Mouse (Mus musculus): ENCODE data around the gene Npcd. TPM values are rescaled to one million over a fixed set of nuclear protein-coding genes. Genes with fewer than 3 reads are reported as not detected.

Gene Npcd
- polyA plus RNA-seq, 1 experiment from 2014 or later = not detected

DNA sequence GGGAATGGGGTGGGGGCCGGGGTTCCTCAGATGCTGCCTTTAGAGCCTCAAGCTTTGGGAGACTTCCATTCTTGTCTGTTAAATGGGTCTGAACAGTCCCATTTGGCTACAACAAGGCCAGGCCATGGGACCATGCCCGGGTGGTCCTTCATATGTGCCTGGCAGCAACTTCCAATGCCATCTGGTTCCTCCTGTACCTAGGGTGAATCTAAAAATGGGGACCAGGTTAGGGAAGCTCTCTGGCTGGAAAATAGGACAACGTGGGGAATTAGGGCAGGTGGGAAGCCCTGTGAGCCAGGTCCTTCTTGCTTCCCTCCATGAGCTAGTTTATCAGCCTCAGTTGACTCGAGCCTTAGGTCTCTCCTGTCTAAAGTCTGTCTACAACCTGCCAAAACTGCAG lies 23.0 kb downstream of the Npcd start:
- Histone ChIP-seq H3K4me3 (no peak overlapping the region), H3K27ac (no peak overlapping the region), H3K4me1 (no peaks in the 10 kb centered on the region), H3K27me3 (peaks cover 32% of the 10 kb centered on the region), H3K36me3 (no peaks in the 10 kb centered on the region), H3K9me3 (no peaks in the 10 kb centered on the region), H3K9ac (no peak overlapping the region), H3K4me2 (no peak overlapping the region)
- ATAC-seq (ENCODE audit: insufficient number of reproducible peaks, low FRiP score, low TSS enrichment, low read depth) = no peak
- 74% methylated on average over 4 of the region's 4 CpGs for WGBS

DNA sequence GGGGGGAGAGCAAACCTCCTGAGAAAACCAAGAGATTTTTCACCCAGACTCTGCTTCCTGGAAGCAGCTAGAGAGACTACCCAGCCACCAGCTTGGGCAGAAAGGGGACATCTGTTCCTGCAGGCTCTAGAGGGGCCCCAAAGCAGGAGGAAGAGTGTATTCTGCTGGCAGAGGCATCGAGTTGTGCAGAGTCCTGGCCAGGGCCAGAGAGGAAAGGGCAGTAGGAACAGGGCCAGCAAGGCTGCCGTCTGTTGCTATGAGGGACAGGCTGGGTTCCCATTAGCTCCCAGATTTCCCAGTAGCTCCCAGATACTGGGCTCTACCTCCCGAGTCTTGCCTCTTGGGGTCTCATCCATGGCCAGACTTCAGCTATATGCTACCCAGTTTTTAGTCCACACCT lies 24.0 kb downstream of the Npcd start:
- Histone ChIP-seq H3K27ac (no peak overlapping the region), H3K4me3 (no peak overlapping the region), H3K4me1 (peaks cover 1% of the 10 kb centered on the region), H3K4me2 (no peak overlapping the region), H3K36me3 (no peaks in the 10 kb centered on the region), H3K27me3 (peaks cover 42% of the 10 kb centered on the region), H3K9ac (no peak overlapping the region), H3K9me3 (no peaks in the 10 kb centered on the region)
- WGBS = 45% methylated on average over 3 of the region's 3 CpGs
- no peak for ATAC-seq (ENCODE audit: insufficient number of reproducible peaks, low FRiP score, low TSS enrichment, low read depth)

DNA sequence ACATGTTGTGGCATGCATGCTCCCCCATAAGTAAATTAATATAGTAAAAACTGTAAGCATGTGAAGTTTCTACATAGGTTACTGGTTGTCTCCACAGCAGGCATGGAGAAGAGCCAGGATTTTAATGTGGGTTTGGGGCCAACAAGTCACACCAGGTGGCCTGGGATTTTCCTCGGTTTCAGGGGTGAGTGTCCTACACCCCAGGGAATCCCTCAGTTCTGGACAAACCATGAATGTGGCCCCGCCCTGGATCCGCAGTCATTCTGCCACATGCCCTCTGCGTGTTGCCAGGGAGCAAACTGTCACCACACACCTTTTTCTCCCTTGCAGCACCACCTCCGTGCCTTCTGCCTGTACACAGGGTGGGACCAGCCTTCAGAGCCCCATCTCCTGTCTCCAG lies 25.4 kb downstream of the Npcd start:
- H3K9me3 ChIP-seq = no peaks in the 10 kb centered on the region
- H3K36me3 ChIP-seq = no peaks in the 10 kb centered on the region
- 57% methylated on average over 5 of the region's 5 CpGs for WGBS
- peaks cover 56% of the 10 kb centered on the region for H3K27me3 ChIP-seq
- no peak overlapping the region for H3K4me2 ChIP-seq
- no peak overlapping the region for H3K9ac ChIP-seq
- peaks cover 14% of the 10 kb centered on the region for H3K4me1 ChIP-seq
- no peak overlapping the region for H3K27ac ChIP-seq
- ATAC-seq (ENCODE audit: insufficient number of reproducible peaks, low FRiP score, low TSS enrichment, low read depth) = no peak
- no peak overlapping the region for H3K4me3 ChIP-seq

DNA sequence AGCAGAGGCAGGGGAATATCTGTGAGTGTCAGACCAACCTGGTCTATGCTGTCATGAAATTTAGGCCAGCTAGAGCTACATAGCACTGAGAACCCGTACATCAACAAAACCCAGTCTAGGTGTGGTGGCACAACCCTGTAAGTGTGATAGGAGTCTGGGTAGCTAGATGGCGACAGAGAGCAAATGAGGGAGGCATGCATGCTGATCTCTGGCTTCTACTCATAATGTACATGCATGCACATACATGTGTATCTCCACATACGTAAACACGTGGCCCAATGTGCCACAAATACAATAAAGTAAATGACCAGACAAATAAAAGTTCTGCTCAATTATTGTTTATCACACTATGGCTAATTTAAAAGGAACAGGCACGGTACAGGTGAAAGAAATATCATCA lies 25.9 kb downstream of the Npcd start:
- Histone ChIP-seq H3K4me2 (no peak overlapping the region), H3K36me3 (no peaks in the 10 kb centered on the region), H3K27ac (no peak overlapping the region), H3K9me3 (no peaks in the 10 kb centered on the region), H3K4me3 (no peak overlapping the region), H3K9ac (no peak overlapping the region), H3K27me3 (peaks cover 61% of the 10 kb centered on the region), H3K4me1 (peaks cover 19% of the 10 kb centered on the region)
- 32% methylated on average over 5 of the region's 5 CpGs for WGBS
- no peak for ATAC-seq (ENCODE audit: insufficient number of reproducible peaks, low FRiP score, low TSS enrichment, low read depth)

DNA sequence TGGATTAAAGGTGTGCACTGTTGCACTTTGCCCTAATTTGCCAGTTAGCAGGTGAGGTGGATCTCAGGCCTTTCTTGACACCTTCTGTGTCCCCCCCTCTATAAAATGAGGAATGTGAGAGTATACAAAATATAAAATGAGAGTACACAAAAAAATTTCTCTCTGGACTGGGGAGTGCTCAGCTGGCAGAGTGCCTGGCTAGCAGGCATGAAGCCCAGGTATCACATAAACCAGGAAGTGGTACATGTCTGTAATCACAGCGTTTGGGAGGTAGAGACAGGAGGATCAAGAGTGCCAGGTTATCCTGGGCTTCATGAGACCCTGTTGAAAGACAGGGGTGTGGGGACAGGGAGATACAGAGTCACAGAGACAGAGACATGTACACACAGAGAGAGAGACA lies 27.0 kb downstream of the Npcd start:
- H3K27me3 ChIP-seq = peaks cover 71% of the 10 kb centered on the region

DNA sequence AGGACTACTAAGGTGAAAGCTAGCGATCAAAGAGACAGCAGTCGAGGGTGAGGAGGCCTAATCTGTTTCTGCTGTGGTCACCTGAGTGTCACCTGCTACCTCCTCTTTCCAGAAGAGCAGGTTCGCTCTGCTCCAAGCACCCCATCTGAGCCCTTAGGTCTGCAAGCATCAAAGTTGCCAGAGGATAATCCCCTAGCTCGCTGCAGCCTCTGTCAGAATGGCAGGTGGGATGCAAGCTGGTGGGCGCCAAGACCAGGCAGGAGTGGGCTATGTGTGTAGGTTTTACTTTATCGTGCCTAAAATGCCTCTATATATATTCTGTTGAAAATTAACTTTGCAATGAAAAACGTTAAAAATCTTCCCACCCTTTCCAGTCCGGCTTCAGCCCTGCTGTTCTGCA lies 28.8 kb downstream of the Npcd start:
- Histone ChIP-seq H3K9ac (no peak overlapping the region), H3K27me3 (peaks cover 83% of the 10 kb centered on the region), H3K9me3 (no peaks in the 10 kb centered on the region), H3K4me2 (0 out of 2 replicates have a peak overlapping the region, but pooled peaks have one; percentile 95), H3K4me1 (peaks cover 22% of the 10 kb centered on the region), H3K4me3 (peak overlapping the region; percentile 68; the same call in 1 of the 2 replicates), H3K36me3 (no peaks in the 10 kb centered on the region), H3K27ac (no peak overlapping the region)
- 18% methylated on average over 8 of the region's 8 CpGs for WGBS
- no peak for ATAC-seq (ENCODE audit: insufficient number of reproducible peaks, low FRiP score, low TSS enrichment, low read depth)

More for the DNA sequence above, 27.0 kb downstream of the Npcd start:
- H3K36me3 ChIP-seq = no peaks in the 10 kb centered on the region
- no peak overlapping the region for H3K27ac ChIP-seq
- H3K4me1 ChIP-seq = peaks cover 22% of the 10 kb centered on the region
- no peak overlapping the region for H3K4me3 ChIP-seq
- H3K9ac ChIP-seq = no peak overlapping the region
- H3K9me3 ChIP-seq = no peaks in the 10 kb centered on the region
- no peak overlapping the region for H3K4me2 ChIP-seq
- no peak for ATAC-seq (ENCODE audit: insufficient number of reproducible peaks, low FRiP score, low TSS enrichment, low read depth)
- 29% methylated on average over 1 of the region's 1 CpGs for WGBS

DNA sequence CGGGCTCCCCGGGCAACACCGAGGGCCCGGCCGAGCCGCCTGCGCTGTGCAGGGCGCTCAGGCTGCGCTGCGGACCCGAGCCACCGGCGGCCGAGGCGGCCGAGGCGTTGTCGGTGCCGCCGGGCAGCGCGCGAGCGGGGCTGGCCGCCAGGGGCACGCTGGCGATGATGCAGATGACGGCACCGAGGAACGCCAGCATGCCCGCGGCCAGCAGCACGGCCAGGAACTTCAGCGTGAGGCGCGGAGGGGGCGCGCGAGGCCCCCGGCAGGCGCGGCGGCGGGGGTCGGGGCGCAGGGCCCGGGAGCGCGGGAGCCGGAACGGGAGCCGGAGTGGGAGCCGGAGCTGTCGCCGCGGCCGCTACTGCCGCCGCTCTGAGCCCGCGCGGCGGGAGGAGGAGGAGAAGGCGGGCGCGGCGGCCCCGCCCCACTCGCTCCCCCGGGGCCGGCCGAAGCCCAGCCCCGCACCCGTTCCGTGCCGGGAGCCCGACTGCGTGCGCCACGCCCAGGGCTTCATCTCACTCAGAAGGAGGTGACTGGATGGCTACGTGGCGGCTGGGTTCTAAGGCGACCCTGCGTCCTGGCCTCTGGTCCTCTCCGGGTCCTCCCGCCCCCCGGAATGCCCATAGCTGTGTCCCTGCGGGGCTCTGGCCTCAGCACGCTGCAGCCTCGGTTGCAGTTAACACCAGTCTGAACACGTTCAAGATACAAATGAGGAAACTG lies 29.5 kb downstream of the Npcd start, which contains the start of gene Nptxr:
Gene Nptxr (minus strand): TSS at position 415 of the 720 bp plus-strand sequence.
- H3K9ac ChIP-seq = peak within 1 kb of the TSS; percentile 52
- peaks cover 22% of the 10 kb centered on the region for H3K4me1 ChIP-seq
- WGBS = under 1% methylated on average over 58 of the region's 91 CpGs
- peak within 1 kb of the TSS; percentile 68 for H3K4me3 ChIP-seq
- ATAC-seq (ENCODE audit: insufficient number of reproducible peaks, low FRiP score, low TSS enrichment, low read depth) = peak; percentile 72
- H3K4me2 ChIP-seq = peak within 1 kb of the TSS; percentile 95
- no peaks in the 10 kb centered on the region for H3K36me3 ChIP-seq
- peaks cover 87% of the 10 kb centered on the region for H3K27me3 ChIP-seq
- H3K9me3 ChIP-seq = no peaks in the 10 kb centered on the region
- H3K27ac ChIP-seq = no peak within 1 kb of the TSS

DNA sequence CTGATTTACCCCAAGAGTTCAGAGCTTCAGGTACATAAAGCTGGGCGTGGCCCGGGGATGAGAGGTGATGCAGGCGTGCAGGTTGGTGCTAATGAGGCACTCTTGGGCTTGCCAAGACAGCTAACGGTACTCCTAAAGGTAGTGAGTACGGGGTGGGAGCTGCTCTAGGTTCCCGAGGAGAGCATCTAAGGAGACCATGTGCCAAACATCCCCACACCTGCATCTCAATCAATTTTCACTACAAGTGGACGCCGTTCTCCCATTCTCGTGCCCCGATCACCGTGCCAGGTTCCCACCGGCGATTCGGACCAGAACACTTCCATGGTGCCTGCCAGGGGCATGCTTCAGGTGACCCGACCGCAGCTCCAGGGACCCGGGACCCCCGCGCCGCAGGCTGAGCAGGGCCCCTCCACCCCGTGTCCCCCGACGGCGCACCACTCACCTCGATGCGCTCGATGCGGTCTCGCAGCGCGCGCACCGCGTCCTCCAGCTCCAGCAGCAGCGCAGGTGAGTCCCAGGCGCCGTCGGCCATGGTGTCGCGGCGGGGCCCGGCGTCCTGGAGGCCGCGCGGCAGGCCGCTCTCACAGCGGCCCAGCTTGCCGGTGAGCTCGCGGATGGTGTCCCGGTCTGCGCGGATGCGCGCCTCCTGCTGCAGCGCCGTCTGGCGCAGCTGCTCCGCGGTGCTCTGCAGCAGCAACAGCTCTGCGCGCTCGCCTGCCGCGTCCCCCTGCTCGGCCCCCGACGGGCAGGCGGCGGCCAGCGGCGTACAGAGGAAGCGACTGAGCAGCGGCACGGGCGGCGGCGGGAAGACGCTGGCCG lies 30.3 kb downstream of the Npcd start:
- H3K36me3 ChIP-seq = no peaks in the 10 kb centered on the region
- ATAC-seq (ENCODE audit: insufficient number of reproducible peaks, low FRiP score, low TSS enrichment, low read depth) = no peak
- H3K4me2 ChIP-seq = peak overlapping the region; percentile 95
- H3K4me3 ChIP-seq = peak overlapping the region; percentile 68
- H3K27ac ChIP-seq = no peak overlapping the region
- H3K9me3 ChIP-seq = no peaks in the 10 kb centered on the region
- H3K4me1 ChIP-seq = peaks cover 22% of the 10 kb centered on the region
- 4% methylated on average over 81 of the region's 81 CpGs for WGBS
- H3K9ac ChIP-seq = peak overlapping the region; percentile 52
- H3K27me3 ChIP-seq = peaks cover 87% of the 10 kb centered on the region

DNA sequence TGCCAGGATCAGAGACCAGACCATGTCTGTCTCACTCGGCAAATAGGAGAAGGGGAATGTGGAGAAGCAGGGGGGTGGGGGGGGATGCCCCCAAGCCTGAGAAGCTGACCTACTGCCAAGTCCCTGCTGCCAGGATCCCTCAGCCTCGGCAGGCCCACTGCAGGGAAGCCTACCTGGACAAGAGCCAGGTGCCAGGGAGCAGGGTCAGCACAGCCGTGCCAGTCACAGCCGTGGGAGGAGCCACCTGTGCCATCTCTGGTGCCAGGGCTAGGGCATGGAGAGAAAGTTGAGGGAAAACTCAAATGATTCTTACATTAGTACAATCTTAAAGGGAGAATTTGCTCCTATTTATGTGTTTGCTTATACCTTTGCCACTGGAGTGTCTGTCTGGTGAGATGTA lies 31.7 kb downstream of the Npcd start:
- Histone ChIP-seq H3K4me3 (no peak overlapping the region), H3K9me3 (no peaks in the 10 kb centered on the region), H3K4me1 (peaks cover 22% of the 10 kb centered on the region), H3K27ac (no peak overlapping the region), H3K9ac (no peak overlapping the region), H3K4me2 (no peak overlapping the region), H3K27me3 (peaks cover 73% of the 10 kb centered on the region), H3K36me3 (no peaks in the 10 kb centered on the region)
- ATAC-seq (ENCODE audit: insufficient number of reproducible peaks, low FRiP score, low TSS enrichment, low read depth) = no peak
- WGBS = 58% methylated on average over 4 of the region's 4 CpGs

DNA sequence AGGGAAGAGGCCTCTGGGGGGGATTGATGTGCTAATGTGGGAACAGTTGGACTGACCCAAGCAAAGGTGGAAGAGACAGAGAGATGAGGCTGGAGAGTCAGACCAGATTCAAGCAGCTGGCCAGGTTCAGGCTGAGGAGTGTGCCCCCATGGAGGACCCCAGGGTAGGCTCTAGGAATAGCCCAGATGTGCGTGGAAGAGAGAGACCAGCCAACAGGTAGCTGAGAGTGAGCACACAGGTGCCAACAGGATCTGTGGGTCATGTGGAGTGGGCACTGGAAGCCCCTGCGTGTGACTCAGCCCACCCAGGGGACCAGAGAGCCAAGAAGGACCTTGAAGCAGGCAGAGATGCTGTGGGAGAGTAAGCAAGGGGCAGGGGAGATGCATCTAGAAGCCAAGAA lies 32.4 kb downstream of the Npcd start:
- no peak for ATAC-seq (ENCODE audit: insufficient number of reproducible peaks, low FRiP score, low TSS enrichment, low read depth)
- no peak overlapping the region for H3K27ac ChIP-seq
- no peak overlapping the region for H3K9ac ChIP-seq
- 63% methylated on average over 2 of the region's 2 CpGs for WGBS
- H3K27me3 ChIP-seq = peaks cover 66% of the 10 kb centered on the region
- no peak overlapping the region for H3K4me2 ChIP-seq
- no peaks in the 10 kb centered on the region for H3K36me3 ChIP-seq
- H3K9me3 ChIP-seq = no peaks in the 10 kb centered on the region
- no peak overlapping the region for H3K4me3 ChIP-seq
- peaks cover 22% of the 10 kb centered on the region for H3K4me1 ChIP-seq

DNA sequence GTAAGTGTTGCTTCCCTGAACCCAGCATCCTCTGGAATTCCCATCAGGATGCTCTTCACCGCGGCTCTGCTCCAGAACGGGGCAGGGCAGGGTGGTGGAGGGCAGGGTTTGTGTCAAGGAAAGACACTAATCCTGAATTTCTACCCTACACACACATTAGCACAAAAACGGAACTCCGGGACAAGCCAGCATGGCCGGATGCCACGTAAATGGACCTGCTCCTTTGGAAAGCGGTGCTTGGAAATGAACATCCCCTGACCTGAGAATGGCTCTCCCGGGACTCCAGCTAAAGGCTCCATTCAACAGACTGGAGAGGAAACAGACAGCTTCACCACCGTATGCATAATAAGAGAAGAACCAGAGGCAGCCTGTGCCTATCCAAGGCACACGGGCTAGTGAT lies 33.3 kb downstream of the Npcd start:
- no peak overlapping the region for H3K9ac ChIP-seq
- H3K9me3 ChIP-seq = no peaks in the 10 kb centered on the region
- no peaks in the 10 kb centered on the region for H3K36me3 ChIP-seq
- H3K4me3 ChIP-seq = no peak overlapping the region
- no peak for ATAC-seq (ENCODE audit: insufficient number of reproducible peaks, low FRiP score, low TSS enrichment, low read depth)
- 62% methylated on average over 11 of the region's 11 CpGs for WGBS
- H3K4me1 ChIP-seq = peaks cover 22% of the 10 kb centered on the region
- no peak overlapping the region for H3K4me2 ChIP-seq
- H3K27ac ChIP-seq = no peak overlapping the region
- peaks cover 57% of the 10 kb centered on the region for H3K27me3 ChIP-seq

DNA sequence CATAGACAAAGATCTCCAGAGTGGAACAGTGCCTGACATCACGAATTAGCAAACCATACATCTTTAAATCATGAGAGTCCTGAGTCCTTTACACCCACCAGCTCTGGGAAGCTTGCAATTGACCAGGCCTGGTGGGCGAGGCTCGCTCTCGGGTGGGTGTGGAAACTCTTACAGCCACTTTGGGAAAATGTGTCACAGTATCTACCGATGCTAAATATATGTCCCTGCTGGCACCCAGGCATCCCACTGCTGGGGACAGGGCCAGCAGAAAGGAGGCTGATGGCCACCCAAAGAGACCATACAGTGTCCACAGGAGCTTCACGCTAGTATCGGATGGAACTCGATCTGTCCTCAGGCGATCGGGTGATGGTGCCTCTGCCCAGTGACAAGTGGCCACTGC lies 35.4 kb downstream of the Npcd start:
- peaks cover 42% of the 10 kb centered on the region for H3K27me3 ChIP-seq
- WGBS = 88% methylated on average over 10 of the region's 10 CpGs

More for the DNA sequence above, 35.4 kb downstream of the Npcd start:
- H3K27ac ChIP-seq = no peak overlapping the region
- H3K4me1 ChIP-seq = peaks cover 7% of the 10 kb centered on the region
- no peak overlapping the region for H3K9ac ChIP-seq
- no peaks in the 10 kb centered on the region for H3K36me3 ChIP-seq
- no peak overlapping the region for H3K4me2 ChIP-seq
- ATAC-seq (ENCODE audit: insufficient number of reproducible peaks, low FRiP score, low TSS enrichment, low read depth) = no peak
- H3K9me3 ChIP-seq = no peaks in the 10 kb centered on the region
- no peak overlapping the region for H3K4me3 ChIP-seq

All from limb, embryonic 15.5 days (tissue).